Mouse (Mus musculus) heart, embryonic 15.5 days (tissue): ENCODE measurements around the gene Iqcn. TPM values are rescaled to one million over a fixed set of nuclear protein-coding genes. Genes with fewer than 3 reads are reported as not detected.

ENCODE experiments used
- ATAC-seq: fragments of 200-750 bp; cut with Nextera tagmentation; replicated peaks from 2 replicates; pipeline ENCODE4 v1.8.0; 2017; ENCODE audit warnings: low read depth, moderate TSS enrichment; ENCODE audit not compliant: insufficient number of reproducible peaks, insufficient read depth, low FRiP score
- H3K27ac ChIP-seq: fragments of 300-500 bp; sonication (generic); 2 replicates; pipeline ENCODE4 v1.5.1; 2015; ENCODE audit warnings: mild to moderate bottlenecking, inconsistent platforms
- H3K27me3 ChIP-seq: fragments of 300-500 bp; sonication (generic); 2 replicates; pipeline ENCODE4 v1.6.1; 2015; ENCODE audit warnings: inconsistent platforms
- H3K36me3 ChIP-seq: fragments of 300-500 bp; sonication (generic); 2 replicates; pipeline ENCODE4 v1.6.1; 2015; ENCODE audit warnings: mild to moderate bottlenecking, inconsistent platforms
- H3K4me1 ChIP-seq: fragments of 300-500 bp; sonication (generic); replicated peaks from 2 replicates; pipeline ENCODE4 v1.6.1; 2015; ENCODE audit warnings: inconsistent platforms
- H3K4me2 ChIP-seq: fragments of 300-500 bp; sonication (generic); 2 replicates; pipeline ENCODE4 v1.6.1; 2015; ENCODE audit warnings: inconsistent platforms, mild to moderate bottlenecking, moderate library complexity
- H3K4me3 ChIP-seq: fragments of 300-500 bp; sonication (generic); 2 replicates; pipeline ENCODE4 v1.5.1; 2015; ENCODE audit warnings: mild to moderate bottlenecking, inconsistent platforms
- H3K9ac ChIP-seq: fragments of 300-500 bp; sonication (generic); 2 replicates; pipeline ENCODE4 v1.6.1; 2015; ENCODE audit warnings: mild to moderate bottlenecking, inconsistent platforms
- H3K9me3 ChIP-seq: fragments of 300-500 bp; sonication (generic); replicated peaks from 2 replicates; pipeline ENCODE4 v1.6.1; 2016; ENCODE audit warnings: inconsistent platforms
- WGBS: fragments of 180-500 bp; shearing (Covaris S2); methylation state at CpG from one replicate; pipeline ENCODE4 v1.1.7; 2015; ENCODE audit warnings: mixed read lengths; 5-methylcytosine and 5-hydroxymethylcytosine counted together
- polyA plus RNA-seq: library from polyadenylated mRNA; unstranded; fragments of >200 nt; fragmentation: Nextera tagmentation; extraction: Ambion mirVana; gene quantifications from 2 replicates; pipeline ENCODE4 v1.2.1, GENCODE M21; 2015

Gene Iqcn
- polyA plus RNA-seq, 1 experiment from 2014 or later = 0.04 TPM

- H3K9me3 ChIP-seq = no peaks in the 10 kb centered on the region
- H3K4me3 ChIP-seq = peak overlapping the region; percentile 87
- WGBS = 50% methylated on average over 10 of the region's 10 CpGs
- peaks cover 45% of the 10 kb centered on the region for H3K4me1 ChIP-seq
- H3K4me2 ChIP-seq = peak overlapping the region; percentile 77
- H3K27me3 ChIP-seq = no peaks in the 10 kb centered on the region
- H3K9ac ChIP-seq = peak overlapping the region; percentile 96
- peak overlapping the region; percentile 98 for H3K27ac ChIP-seq
- no peak for ATAC-seq
- H3K36me3 ChIP-seq = no peaks in the 10 kb centered on the region; the same call in 1 of the 2 replicates
Observed at GRCm38 (mm10) chr8:70701048-70701981, 1.9 kb upstream of the Iqcn start.

- Histone ChIP-seq H3K27me3 (no peaks in the 10 kb centered on the region), H3K4me1 (peaks cover 37% of the 10 kb centered on the region), H3K4me3 (no peak overlapping the region), H3K9ac (no peak overlapping the region), H3K27ac (peak overlapping the region; percentile 40), H3K36me3 (no peaks in the 10 kb centered on the region; the same call in 1 of the 2 replicates), H3K9me3 (no peaks in the 10 kb centered on the region), H3K4me2 (peak overlapping the region; percentile 77; the same call in 1 of the 2 replicates)
- no peak for ATAC-seq
- 58% methylated on average over 2 of the region's 2 CpGs for WGBS
Observed at GRCm38 (mm10) chr8:70701982-70702841, 1.0 kb upstream of the Iqcn start.

GRCm38 (mm10) chr8:70702842-70703182, 445 bp upstream of the Iqcn start:
- Histone ChIP-seq H3K36me3 (no peaks in the 10 kb centered on the region; the same call in 1 of the 2 replicates), H3K4me1 (peaks cover 31% of the 10 kb centered on the region), H3K4me3 (no peak overlapping the region), H3K4me2 (no peak overlapping the region), H3K27me3 (no peaks in the 10 kb centered on the region), H3K27ac (peak overlapping the region; percentile 40; the same call in 1 of the 2 replicates), H3K9me3 (no peaks in the 10 kb centered on the region), H3K9ac (no peak overlapping the region)
- WGBS = 60% methylated on average over 3 of the region's 3 CpGs
- no peak for ATAC-seq

- no peaks in the 10 kb centered on the region for H3K36me3 ChIP-seq
- no peaks in the 10 kb centered on the region for H3K27me3 ChIP-seq
- no peaks in the 10 kb centered on the region for H3K4me1 ChIP-seq
- no peaks in the 10 kb centered on the region for H3K9me3 ChIP-seq
- no peak overlapping the region for H3K9ac ChIP-seq
- no peak overlapping the region for H3K4me3 ChIP-seq
- H3K27ac ChIP-seq = no peak overlapping the region
- ATAC-seq = no peak
- H3K4me2 ChIP-seq = no peak overlapping the region
- 84% methylated on average over 14 of the region's 14 CpGs for WGBS
Observed at GRCm38 (mm10) chr8:70708281-70708680, 5.0 kb downstream of the Iqcn start.

DNA sequence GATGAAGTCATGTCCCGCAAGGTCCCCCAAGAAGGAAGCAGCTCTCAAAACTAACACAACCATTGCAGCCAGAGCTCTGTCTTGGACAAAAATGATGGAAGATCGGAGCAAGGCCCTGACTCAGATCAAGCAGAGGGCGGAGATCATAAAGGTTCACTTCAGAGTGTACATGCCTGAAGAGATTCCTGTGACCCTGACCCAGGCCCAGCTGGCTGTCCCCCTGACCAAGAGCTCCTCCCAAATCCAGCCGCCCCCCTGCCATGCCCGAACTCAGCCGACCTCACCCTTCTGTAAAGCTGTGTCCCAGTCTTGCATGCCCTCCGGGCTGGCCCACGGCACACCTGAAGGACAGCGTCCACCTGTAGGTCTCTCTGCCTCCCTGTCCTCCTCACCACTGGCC, 6.5 kb downstream of the Iqcn start:
- Histone ChIP-seq H3K4me2 (no peak overlapping the region), H3K4me1 (no peaks in the 10 kb centered on the region), H3K36me3 (no peaks in the 10 kb centered on the region), H3K9ac (no peak overlapping the region), H3K27me3 (no peaks in the 10 kb centered on the region), H3K9me3 (no peaks in the 10 kb centered on the region), H3K27ac (no peak overlapping the region), H3K4me3 (no peak overlapping the region)
- 84% methylated on average over 9 of the region's 9 CpGs for WGBS
- ATAC-seq = no peak

DNA sequence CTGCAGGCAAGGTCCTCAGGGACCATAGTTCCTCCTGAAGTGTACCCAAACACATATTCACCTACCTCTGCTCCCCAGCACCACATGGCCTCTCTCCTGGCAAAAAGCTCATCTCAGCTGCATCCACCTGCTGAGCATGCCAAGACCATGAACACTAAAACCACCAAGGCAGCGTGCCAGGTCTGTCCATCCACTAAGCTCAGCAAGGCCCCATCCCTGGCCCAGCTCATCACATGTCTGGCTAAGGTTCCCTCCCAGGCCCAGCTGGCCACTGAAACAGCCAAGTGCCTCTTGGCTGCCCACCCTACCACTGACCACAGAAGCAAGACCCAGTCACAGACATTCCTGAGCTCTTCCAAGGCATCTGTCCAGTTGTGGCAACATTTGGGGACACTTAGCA, 7.0 kb downstream of the Iqcn start:
- H3K27me3 ChIP-seq = no peaks in the 10 kb centered on the region
- H3K4me1 ChIP-seq = no peaks in the 10 kb centered on the region
- H3K36me3 ChIP-seq = no peaks in the 10 kb centered on the region
- 92% methylated on average over 1 of the region's 1 CpGs for WGBS
- ATAC-seq = no peak; the same call in 1 of the 2 replicates
- no peak overlapping the region for H3K4me3 ChIP-seq
- H3K9me3 ChIP-seq = no peaks in the 10 kb centered on the region
- H3K9ac ChIP-seq = no peak overlapping the region
- H3K27ac ChIP-seq = no peak overlapping the region
- H3K4me2 ChIP-seq = no peak overlapping the region

DNA sequence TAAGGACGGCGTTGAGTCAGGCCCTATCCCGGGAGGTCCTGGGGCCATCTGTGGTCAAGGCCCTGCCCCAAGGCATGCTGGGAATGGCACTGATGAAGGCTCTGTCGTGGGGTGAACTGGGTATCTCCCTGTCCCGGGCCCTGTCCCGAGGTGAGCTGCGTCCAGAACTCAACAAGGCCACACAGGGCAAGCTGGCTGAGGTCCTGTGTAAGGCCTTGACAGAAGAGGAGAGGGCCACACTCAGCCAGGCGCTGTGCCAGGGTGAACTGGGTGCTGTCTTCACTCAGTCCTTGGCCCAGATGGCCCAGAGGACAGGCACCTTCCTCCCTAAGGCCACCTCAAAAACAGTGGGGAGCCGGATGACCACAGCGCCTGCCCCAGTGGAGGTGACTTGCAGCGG, 7.8 kb downstream of the Iqcn start:
- Histone ChIP-seq H3K9ac (no peak overlapping the region), H3K36me3 (no peaks in the 10 kb centered on the region), H3K9me3 (no peaks in the 10 kb centered on the region), H3K27ac (no peak overlapping the region), H3K27me3 (no peaks in the 10 kb centered on the region), H3K4me2 (no peak overlapping the region), H3K4me3 (no peak overlapping the region), H3K4me1 (no peaks in the 10 kb centered on the region)
- ATAC-seq = no peak
- WGBS = 76% methylated on average over 11 of the region's 11 CpGs

GRCm38 (mm10) chr8:70713991-70714390, 10.7 kb downstream of the Iqcn start:
- Histone ChIP-seq H3K4me2 (no peak overlapping the region), H3K4me1 (no peaks in the 10 kb centered on the region), H3K27ac (no peak overlapping the region), H3K36me3 (no peaks in the 10 kb centered on the region), H3K9ac (no peak overlapping the region), H3K4me3 (no peak overlapping the region), H3K27me3 (peaks cover 21% of the 10 kb centered on the region), H3K9me3 (no peaks in the 10 kb centered on the region)
- no peak for ATAC-seq
- 83% methylated on average over 7 of the region's 7 CpGs for WGBS

DNA sequence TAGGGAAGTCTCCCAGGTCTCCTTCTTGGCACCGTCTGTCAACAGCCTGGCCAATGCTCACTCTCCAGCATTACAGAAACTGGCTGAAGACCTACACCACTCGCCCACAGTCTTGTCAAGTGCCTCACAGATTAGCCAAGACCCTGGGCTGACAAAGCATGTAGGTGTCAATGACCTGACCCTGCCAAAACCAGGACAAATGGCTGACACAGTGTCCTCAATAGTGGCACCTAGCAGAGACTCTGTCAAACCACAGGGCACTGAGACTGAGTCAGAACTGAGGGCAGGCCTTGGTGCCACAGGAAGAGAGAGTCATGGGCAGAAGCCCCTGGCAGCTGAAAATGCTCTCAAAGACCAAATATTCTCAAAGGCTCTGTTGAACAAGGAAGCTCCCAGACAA, 11.8 kb downstream of the Iqcn start:
- Histone ChIP-seq H3K27me3 (peaks cover 29% of the 10 kb centered on the region), H3K4me3 (no peak overlapping the region), H3K9ac (no peak overlapping the region), H3K27ac (no peak overlapping the region), H3K4me2 (no peak overlapping the region), H3K36me3 (no peaks in the 10 kb centered on the region), H3K4me1 (no peaks in the 10 kb centered on the region), H3K9me3 (no peaks in the 10 kb centered on the region)
- no peak for ATAC-seq
- WGBS = 43% methylated on average over 2 of the region's 2 CpGs

DNA sequence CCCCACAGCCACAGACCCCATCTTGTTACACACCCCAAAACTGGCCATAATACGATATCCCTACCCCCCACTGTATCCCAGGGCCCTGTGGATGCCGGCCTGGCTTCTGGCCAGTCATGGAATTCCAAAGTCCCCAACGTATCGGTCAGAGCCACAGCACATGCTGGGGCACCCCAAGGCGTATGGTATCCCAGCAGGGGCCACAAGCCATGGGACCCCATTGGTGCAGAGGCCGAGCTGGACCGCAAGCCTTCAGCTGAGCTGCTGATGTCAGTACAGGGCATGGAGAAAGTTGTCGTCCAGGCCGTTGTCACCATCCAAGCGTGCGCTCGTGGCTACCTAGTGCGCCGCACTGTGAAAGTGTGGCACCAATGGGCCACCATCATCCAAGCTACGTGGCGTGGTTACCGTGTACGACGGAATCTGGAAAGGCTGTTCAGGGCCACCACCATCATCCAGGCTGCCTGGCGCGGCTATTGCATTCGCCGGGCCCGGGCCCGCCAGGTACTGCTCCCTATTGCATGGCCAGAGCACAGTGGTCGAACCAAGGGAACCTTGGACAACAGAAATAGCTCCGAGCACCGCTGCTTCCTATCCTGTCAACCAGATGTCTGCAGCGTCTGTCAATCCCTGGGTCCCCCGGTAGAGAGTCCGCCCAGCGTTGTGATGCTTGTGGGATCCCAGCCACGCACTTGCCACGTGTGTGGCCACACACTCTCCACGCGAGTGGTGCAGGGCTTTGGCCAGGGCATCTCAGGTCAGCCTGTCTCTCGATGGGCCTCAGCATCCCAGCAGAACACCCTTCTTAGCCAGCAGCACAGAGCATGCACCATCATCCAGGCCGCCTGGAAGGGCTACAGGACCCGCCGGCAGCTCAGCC, 13.5 kb downstream of the Iqcn start:
- WGBS = 78% methylated on average over 40 of the region's 40 CpGs
- H3K27ac ChIP-seq = no peak overlapping the region
- no peak overlapping the region for H3K4me3 ChIP-seq
- no peak overlapping the region for H3K9ac ChIP-seq
- H3K4me1 ChIP-seq = no peaks in the 10 kb centered on the region
- ATAC-seq = no peak
- H3K36me3 ChIP-seq = no peaks in the 10 kb centered on the region
- H3K27me3 ChIP-seq = peaks cover 35% of the 10 kb centered on the region
- no peak overlapping the region for H3K4me2 ChIP-seq
- no peaks in the 10 kb centered on the region for H3K9me3 ChIP-seq

- Histone ChIP-seq H3K27ac (no peak within 1 kb of the TSS), H3K4me1 (no peaks in the 10 kb centered on the region), H3K4me2 (no peak within 1 kb of the TSS), H3K9me3 (no peaks in the 10 kb centered on the region), H3K4me3 (no peak within 1 kb of the TSS), H3K9ac (no peak within 1 kb of the TSS), H3K27me3 (peaks cover 35% of the 10 kb centered on the region), H3K36me3 (no peaks in the 10 kb centered on the region)
- ATAC-seq = no peak
- WGBS = 3% methylated on average over 19 of the region's 19 CpGs
Observed at GRCm38 (mm10) chr8:70718297-70718696, 15.0 kb downstream of the Iqcn start, which contains the start of gene Gm3336. TSS of gene Gm3336 (plus strand) at chr8:70718543.
